Mouse (Mus musculus) fat pad, adult 2 months (tissue): ENCODE data around the gene Ak4.
"Not testable (repeated sequence)": the region's sequence is repeated elsewhere in the genome, so short reads cannot be mapped to it uniquely, and the experiment has no call there.

Experiments used
- DNase-seq: peaks from one replicate; pipeline ENCODE4 v3.0.0-alpha.2; 2011; ENCODE audit warnings: low read depth, low spot score; ENCODE audit errors: extremely low read depth

Ak4 gene

GRCm38 (mm10) chr4:101419151-101419910, at the start of gene Ak4:
TSS of gene Ak4 (plus strand) at chr4:101419277.
- no peak for DNase-seq

GRCm38 (mm10) chr4:101369738-101370275, 49.3 kb upstream of the Ak4 start:
- DNase-seq = no peak

GRCm38 (mm10) chr4:101372283-101372682, 46.8 kb upstream of the Ak4 start:
- no peak for DNase-seq

- no peak for DNase-seq
Measured at GRCm38 (mm10) chr4:101372751-101373150, 46.3 kb upstream of the Ak4 start.

- no peak for DNase-seq
Measured at GRCm38 (mm10) chr4:101374104-101374503, 45.0 kb upstream of the Ak4 start.

- DNase-seq = no peak
Measured at GRCm38 (mm10) chr4:101376835-101377234, 42.2 kb upstream of the Ak4 start.

- DNase-seq = no peak
Measured at GRCm38 (mm10) chr4:101378241-101378640, 40.8 kb upstream of the Ak4 start.

- no peak for DNase-seq
Measured at GRCm38 (mm10) chr4:101378778-101379177, 40.3 kb upstream of the Ak4 start.

- no peak for DNase-seq
Measured at GRCm38 (mm10) chr4:101385002-101385401, 34.1 kb upstream of the Ak4 start.

GRCm38 (mm10) chr4:101388246-101388645, 30.8 kb upstream of the Ak4 start:
- DNase-seq = no peak

GRCm38 (mm10) chr4:101388656-101389055, 30.4 kb upstream of the Ak4 start:
- not testable (repeated sequence) for DNase-seq

- peak; percentile 36 for DNase-seq
Measured at GRCm38 (mm10) chr4:101392229-101392628, 26.8 kb upstream of the Ak4 start.

GRCm38 (mm10) chr4:101393292-101393711, 25.8 kb upstream of the Ak4 start:
- no peak for DNase-seq

GRCm38 (mm10) chr4:101395021-101395533, 24.0 kb upstream of the Ak4 start:
- no peak for DNase-seq

GRCm38 (mm10) chr4:101400025-101400594, 19.0 kb upstream of the Ak4 start:
- no peak for DNase-seq

GRCm38 (mm10) chr4:101401945-101402344, 17.1 kb upstream of the Ak4 start:
- DNase-seq = no peak

- no peak for DNase-seq
Measured at GRCm38 (mm10) chr4:101404863-101405262, 14.2 kb upstream of the Ak4 start.

- no peak for DNase-seq
Measured at GRCm38 (mm10) chr4:101406411-101407196, 12.5 kb upstream of the Ak4 start.

- no peak for DNase-seq
Measured at GRCm38 (mm10) chr4:101416966-101417365, 2.1 kb upstream of the Ak4 start.

- DNase-seq = no peak
Measured at GRCm38 (mm10) chr4:101419911-101420880, 1.1 kb downstream of the Ak4 start.
